Mouse (Mus musculus) heart, embryonic 14.5 days (tissue): ENCODE results near the gene Degs1. TPM values are rescaled to one million over a fixed set of nuclear protein-coding genes. Genes with fewer than 3 reads are reported as not detected.

Experiments used
- ATAC-seq: fragments of 200-750 bp; cut with Nextera tagmentation; 2 replicates; pipeline ENCODE4 v1.8.0; 2017; ENCODE audit warnings: low read depth, moderate TSS enrichment; ENCODE audit not compliant: insufficient number of reproducible peaks, insufficient read depth, low FRiP score
- H3K27ac ChIP-seq, 2 experiments: fragments of 200-500 bp in 1 of 2; fragments of 300-500 bp in 1 of 2; sonication (generic) in 1 of 2; replicated peaks in 1 of 2; 2 replicates each; pipeline ENCODE4 v1.5.1; 2012 to 2014; ENCODE audit warnings: low read depth in 2 of 2, low read length in 2 of 2, control low read depth in 1 of 2, mild to moderate bottlenecking in 1 of 2, mixed read lengths in 1 of 2; ENCODE audit not compliant: control insufficient read depth in 1 of 2, insufficient read depth in 1 of 2
- H3K27me3 ChIP-seq: fragments of 300-500 bp; sonication (generic); 2 replicates; pipeline ENCODE4 v1.6.1; 2014; ENCODE audit warnings: mild to moderate bottlenecking, low read length, control low read depth; ENCODE audit not compliant: control insufficient read depth, insufficient read depth
- H3K36me3 ChIP-seq: fragments of 300-500 bp; sonication (generic); 2 replicates; pipeline ENCODE4 v1.6.1; 2014; ENCODE audit warnings: mild to moderate bottlenecking, control low read depth, low read length, mixed read lengths; ENCODE audit not compliant: control insufficient read depth, insufficient read depth
- H3K4me1 ChIP-seq, 2 experiments: fragments of 200-500 bp in 1 of 2; fragments of 300-500 bp in 1 of 2; sonication (generic) in 1 of 2; 2 replicates each; pipeline ENCODE4 v1.6.1; 2012 to 2014; ENCODE audit warnings: low read length in 2 of 2, control low read depth in 1 of 2, mixed read lengths in 1 of 2; ENCODE audit not compliant: control insufficient read depth in 2 of 2, insufficient read depth in 2 of 2
- H3K4me2 ChIP-seq: fragments of 300-500 bp; sonication (generic); 2 replicates; pipeline ENCODE4 v1.6.1; 2014; ENCODE audit warnings: mild to moderate bottlenecking, low read length
- H3K4me3 ChIP-seq, 2 experiments: fragments of 200-500 bp in 1 of 2; fragments of 300-500 bp in 1 of 2; sonication (generic) in 1 of 2; 2 replicates each; pipeline ENCODE4 v1.5.1; 2012 to 2014; ENCODE audit warnings: low read length in 2 of 2, mild to moderate bottlenecking in 2 of 2, control low read depth in 1 of 2, low read depth in 1 of 2, moderate library complexity in 1 of 2; ENCODE audit not compliant: control insufficient read depth in 1 of 2, insufficient read depth in 1 of 2
- H3K9ac ChIP-seq: fragments of 300-500 bp; sonication (generic); 2 replicates; pipeline ENCODE4 v1.6.1; 2014; ENCODE audit warnings: mild to moderate bottlenecking, low read length
- H3K9me3 ChIP-seq: fragments of 300-500 bp; sonication (generic); 2 replicates; pipeline ENCODE4 v1.6.1; 2016; ENCODE audit warnings: low read length, control low read depth; ENCODE audit not compliant: control insufficient read depth
- WGBS: fragments of 180-500 bp; shearing (Covaris S2); extraction: QIAGEN DNeasy Blood & Tissue Kit; methylation state at CpG from one replicate; pipeline ENCODE4 v1.1.7; 2014; 5-methylcytosine and 5-hydroxymethylcytosine counted together
- polyA plus RNA-seq: library from polyadenylated mRNA; unstranded; fragments of >200 nt; fragmentation: Nextera tagmentation; extraction: Ambion mirVana; gene quantifications from 2 replicates; pipeline ENCODE4 v1.2.1, GENCODE M21; 2014

Degs1 gene
- polyA plus RNA-seq, 1 experiment from 2014 or later, result 195 TPM

GRCm38 (mm10) chr1:182256041-182256680, 26.4 kb downstream of the Degs1 start:
- Histone ChIP-seq H3K4me1 (no peaks in the 10 kb centered on the region), H3K27ac (no peak overlapping the region), H3K36me3 (no peaks in the 10 kb centered on the region), H3K4me3 (no peak overlapping the region), H3K9ac (no peak overlapping the region), H3K27me3 (no peaks in the 10 kb centered on the region), H3K9me3 (no peaks in the 10 kb centered on the region), H3K4me2 (no peak overlapping the region)
- WGBS, result 77% methylated on average over 11 of the region's 11 CpGs
- ATAC-seq, result no peak

GRCm38 (mm10) chr1:182255031-182255430, 27.6 kb downstream of the Degs1 start:
- Histone ChIP-seq H3K27ac (no peak overlapping the region), H3K4me2 (no peak overlapping the region), H3K36me3 (no peaks in the 10 kb centered on the region), H3K4me1 (no peaks in the 10 kb centered on the region), H3K4me3 (no peak overlapping the region), H3K9me3 (no peaks in the 10 kb centered on the region), H3K9ac (no peak overlapping the region), H3K27me3 (no peaks in the 10 kb centered on the region)
- 76% methylated on average over 11 of the region's 11 CpGs for whole genome bisulfite sequencing
- ATAC-seq, result no peak

- Histone ChIP-seq H3K36me3 (no peaks in the 10 kb centered on the region), H3K4me3 (no peak overlapping the region), H3K4me2 (no peak overlapping the region), H3K27ac (no peak overlapping the region), H3K27me3 (no peaks in the 10 kb centered on the region), H3K9me3 (no peaks in the 10 kb centered on the region), H3K9ac (no peak overlapping the region), H3K4me1 (peaks cover 0 to 2% of the 10 kb centered on the region in 2 experiments; a peak in 1 of 4 replicates)
- WGBS, result 83% methylated on average over 8 of the region's 8 CpGs
- no peak for ATAC-seq
Measured at GRCm38 (mm10) chr1:182254618-182255017, 28.0 kb downstream of the Degs1 start.

- 85% methylated on average over 12 of the region's 12 CpGs for WGBS
- Histone ChIP-seq H3K9me3 (no peaks in the 10 kb centered on the region), H3K4me1 (peaks cover 0 to 2% of the 10 kb centered on the region in 2 experiments; a peak in 1 of 4 replicates), H3K36me3 (no peaks in the 10 kb centered on the region), H3K4me3 (no peak overlapping the region), H3K27ac (no peak overlapping the region), H3K4me2 (no peak overlapping the region), H3K27me3 (no peaks in the 10 kb centered on the region), H3K9ac (no peak overlapping the region)
- ATAC-seq, result no peak
Measured at GRCm38 (mm10) chr1:182253756-182254534, 28.7 kb downstream of the Degs1 start.

- H3K27ac ChIP-seq, result no peak overlapping the region
- ATAC-seq, result no peak
Measured at GRCm38 (mm10) chr1:182252534-182253171, 30.0 kb downstream of the Degs1 start.

GRCm38 (mm10) chr1:182250734-182251133, 31.9 kb downstream of the Degs1 start:
- H3K9me3 ChIP-seq, result no peaks in the 10 kb centered on the region
- peaks cover 0 to 2% of the 10 kb centered on the region in 2 experiments; a peak in 1 of 4 replicates for H3K4me1 ChIP-seq
- H3K9ac ChIP-seq, result no peak overlapping the region
- 66% methylated on average over 4 of the region's 4 CpGs for WGBS
- no peak overlapping the region for H3K4me2 ChIP-seq
- ATAC-seq, result no peak
- H3K27me3 ChIP-seq, result no peaks in the 10 kb centered on the region
- no peak overlapping the region for H3K4me3 ChIP-seq
- no peak overlapping the region for H3K27ac ChIP-seq
- no peaks in the 10 kb centered on the region for H3K36me3 ChIP-seq

More at GRCm38 (mm10) chr1:182252534-182253171, 30.0 kb downstream of the Degs1 start:
- Histone ChIP-seq H3K9ac (no peak overlapping the region), H3K4me3 (no peak overlapping the region), H3K4me1 (peaks cover 0 to 2% of the 10 kb centered on the region in 2 experiments; a peak in 1 of 4 replicates), H3K9me3 (no peaks in the 10 kb centered on the region), H3K36me3 (no peaks in the 10 kb centered on the region), H3K27me3 (no peaks in the 10 kb centered on the region), H3K4me2 (no peak overlapping the region)
- 80% methylated on average over 10 of the region's 10 CpGs for WGBS

- Histone ChIP-seq H3K36me3 (no peaks in the 10 kb centered on the region), H3K9me3 (no peaks in the 10 kb centered on the region), H3K4me3 (no peak overlapping the region), H3K4me1 (peaks cover 0 to 2% of the 10 kb centered on the region in 2 experiments; a peak in 1 of 4 replicates), H3K4me2 (no peak overlapping the region), H3K9ac (no peak overlapping the region), H3K27ac (no peak overlapping the region), H3K27me3 (no peaks in the 10 kb centered on the region)
- 34% methylated on average over 8 of the region's 8 CpGs for WGBS
- no peak for ATAC-seq
Measured at GRCm38 (mm10) chr1:182249298-182249697, 33.3 kb downstream of the Degs1 start.
